Mouse (Mus musculus) cerebellum, adult 2 months (tissue): ENCODE results near the gene Ddb2.

Experiments
- CTCF ChIP-seq: fragments of 200-500 bp; IDR thresholded peaks from 2 replicates; pipeline ENCODE4 v1.5.1; 2011; ENCODE audit warnings: low read depth, mild to moderate bottlenecking, control low read depth, low read length, moderate library complexity, borderline replicate concordance; ENCODE audit not compliant: insufficient read depth
- POLR2A ChIP-seq: fragments of 200-500 bp; IDR thresholded peaks from 2 replicates; pipeline ENCODE4 v1.6.1; 2011; ENCODE audit warnings: low read length, control low read depth, borderline replicate concordance; ENCODE audit not compliant: insufficient read depth

DNA sequence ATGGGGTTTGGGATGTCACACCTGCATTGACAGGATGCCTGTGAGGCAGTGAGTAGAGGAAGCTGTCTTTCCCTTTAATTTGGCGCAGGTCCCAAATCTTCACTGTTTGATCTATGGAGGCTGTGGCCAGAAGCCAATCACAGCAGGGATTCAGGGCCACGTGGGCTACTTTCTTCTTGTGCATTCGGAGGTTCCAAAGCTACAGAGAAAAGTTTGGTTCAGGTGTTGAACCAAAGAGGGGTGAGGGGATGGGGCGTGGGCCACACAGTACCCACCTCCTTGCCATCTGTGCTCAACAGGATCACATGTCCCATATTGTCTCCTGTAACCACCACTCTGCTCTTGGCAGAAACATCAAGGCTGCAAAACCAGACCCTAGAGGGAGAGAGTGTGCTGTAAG lies 19.8 kb downstream of the Ddb2 start:
- TF ChIP-seq POLR2A (no peak), CTCF (no peak)
